Mouse (Mus musculus) naive thymus-derived CD4-positive, alpha-beta T cell, adult 5 months (primary cell): ENCODE measurements around the gene Olfr17. TPM values are rescaled to one million over a fixed set of nuclear protein-coding genes. Genes with fewer than 3 reads are reported as not detected.

ENCODE experiments used
- polyA plus RNA-seq: library from polyadenylated mRNA; unstranded; fragments of 100-300 nt; shearing (Covaris generic); gene quantifications from one replicate; pipeline ENCODE4 v1.2.1, GENCODE M21; 2017

Olfr17 gene
- not detected for polyA plus RNA-seq

DNA sequence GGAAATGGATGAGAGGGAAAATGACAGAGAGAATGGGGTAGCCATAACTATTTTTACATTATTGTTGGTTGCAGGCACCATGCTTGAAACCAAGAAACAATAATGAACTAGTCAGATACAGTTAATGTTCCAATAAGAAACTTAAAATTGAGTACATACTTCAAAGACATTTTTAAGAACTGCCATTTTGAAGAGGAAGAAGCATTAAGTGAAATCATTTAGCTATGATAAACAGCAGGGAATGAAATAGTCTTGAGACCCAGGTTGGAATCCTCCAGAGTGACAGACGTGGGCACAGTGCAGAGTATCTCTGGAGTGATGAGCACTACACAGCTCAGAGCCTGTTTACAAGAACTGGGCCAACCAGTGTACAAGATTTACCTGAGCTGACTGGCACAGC, at the start of gene Olfr17:
Olfr17 (plus strand) TSS at position 301 of the 400 bp plus-strand sequence.

DNA sequence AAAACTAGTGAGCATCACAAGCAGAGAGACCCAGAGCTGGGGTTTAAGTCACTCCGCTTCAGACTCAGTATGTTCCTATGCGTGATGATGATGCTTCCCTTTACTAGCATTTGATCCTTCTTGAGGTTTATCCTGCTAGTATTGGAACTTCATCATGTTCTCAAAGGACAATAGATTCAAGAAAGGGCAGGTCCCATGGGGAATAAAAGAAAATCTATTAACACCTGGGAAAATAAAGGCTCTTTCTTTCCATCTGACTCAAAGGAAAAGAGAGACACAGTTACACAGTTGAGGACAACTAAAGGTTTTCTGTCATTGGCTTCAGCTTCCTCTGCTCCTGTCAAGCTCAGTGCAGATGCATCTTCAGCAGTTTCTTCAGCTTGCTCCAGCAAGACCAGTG, 22.3 kb upstream of the Olfr17 start, which contains the start of gene Olfr714:
Olfr714 (plus strand) TSS at position 301 of the 400 bp plus-strand sequence.

GRCm38 (mm10) chr7:107110269-107110668, 17.2 kb downstream of the Olfr17 start, which contains the start of gene Olfr715b:
TSS of gene Olfr715b (minus strand) at chr7:107110369.

DNA sequence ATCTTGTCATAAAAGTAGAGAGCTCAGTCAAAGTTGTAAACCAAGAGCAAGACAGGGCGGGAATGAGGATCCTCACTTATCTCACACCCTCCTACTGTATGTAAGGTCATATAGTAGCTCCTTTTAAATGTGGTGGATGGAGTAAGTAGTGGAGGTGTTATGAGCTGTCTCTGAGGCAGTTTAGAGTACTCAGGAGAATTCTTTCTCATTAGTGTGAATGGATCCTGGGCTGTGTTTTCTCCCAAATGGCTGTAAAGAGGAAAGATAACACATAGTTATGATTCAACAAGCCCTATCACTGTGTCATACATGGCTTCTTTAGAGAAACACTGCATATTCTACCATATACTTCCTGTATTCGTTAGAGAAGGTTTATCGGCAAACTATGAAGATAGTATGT, 38.0 kb downstream of the Olfr17 start, which contains the start of gene Olfr715:
Olfr715 (minus strand) TSS at position 101 of the 400 bp plus-strand sequence.

GRCm38 (mm10) chr7:107138027-107138426, 45.0 kb downstream of the Olfr17 start, which contains the start of gene Olfr716:
TSS of gene Olfr716 (plus strand) at chr7:107138327.

Other genes starting within 250 kb of the Olfr17 start
- not detected for gene Olfr703, start 249.9 kb upstream of the Olfr17 start, polyA plus RNA-seq
- not detected for gene Olfr704, start 230.0 kb upstream of the Olfr17 start, polyA plus RNA-seq
- not detected for gene Olfr705, start 216.3 kb upstream of the Olfr17 start, polyA plus RNA-seq
- gene Olfr706, start 205.1 kb upstream of the Olfr17 start, polyA plus RNA-seq = not detected
- not detected for gene Olfr707, start 192.0 kb upstream of the Olfr17 start, polyA plus RNA-seq
- gene Olfr1532-ps1, start 185.2 kb upstream of the Olfr17 start, polyA plus RNA-seq = not detected
- not detected for gene Olfr709-ps1, start 161.0 kb upstream of the Olfr17 start, polyA plus RNA-seq
- gene Olfr710, start 144.9 kb upstream of the Olfr17 start, polyA plus RNA-seq = not detected
- gene Olfr6, start 129.3 kb upstream of the Olfr17 start, polyA plus RNA-seq = not detected
- gene Olfr711, start 117.8 kb upstream of the Olfr17 start, polyA plus RNA-seq = not detected
- not detected for gene Olfr2, start 87.1 kb upstream of the Olfr17 start, polyA plus RNA-seq
- not detected for gene Olfr713, start 62.0 kb upstream of the Olfr17 start, polyA plus RNA-seq
- not detected for gene Olfr714, start 22.2 kb upstream of the Olfr17 start, polyA plus RNA-seq
- 0.14 TPM for gene Olfr715b, start 17.1 kb downstream of the Olfr17 start, polyA plus RNA-seq
- not detected for gene Olfr715, start 37.9 kb downstream of the Olfr17 start, polyA plus RNA-seq
- gene Olfr716, start 45.1 kb downstream of the Olfr17 start, polyA plus RNA-seq = not detected
- not detected for gene Nlrp14, start 73.8 kb downstream of the Olfr17 start, polyA plus RNA-seq
- gene Rbmxl2, start 116.2 kb downstream of the Olfr17 start, polyA plus RNA-seq = not detected